Mouse (Mus musculus) granulocyte monocyte progenitor cell, adult 5-6 weeks (primary cell): ENCODE results near the gene Emx1. TPM values are rescaled to one million over a fixed set of nuclear protein-coding genes. Genes with fewer than 3 reads are reported as not detected.

Source experiments
- ATAC-seq: replicated peaks from 2 replicates; pipeline ENCODE4 v1.8.0; 2016; ENCODE audit warnings: mild to moderate bottlenecking, moderate TSS enrichment, inconsistent platforms; ENCODE audit not compliant: poor library complexity, severe bottlenecking
- total RNA-seq, 2 experiments: library from RNA; stranded (forward) in 1 of 2; stranded (reverse) in 1 of 2; fragments of 200-712, 200-1000 nt in 1 of 2; fragments of >200 nt in 1 of 2; fragmentation: Nextera tagmentation in 1 of 2; gene quantifications; 2 replicates each; pipeline ENCODE4 v1.2.3; 2014 to 2017

Gene Emx1
- total RNA-seq, 2 experiments from 2014 or later = not detected

DNA sequence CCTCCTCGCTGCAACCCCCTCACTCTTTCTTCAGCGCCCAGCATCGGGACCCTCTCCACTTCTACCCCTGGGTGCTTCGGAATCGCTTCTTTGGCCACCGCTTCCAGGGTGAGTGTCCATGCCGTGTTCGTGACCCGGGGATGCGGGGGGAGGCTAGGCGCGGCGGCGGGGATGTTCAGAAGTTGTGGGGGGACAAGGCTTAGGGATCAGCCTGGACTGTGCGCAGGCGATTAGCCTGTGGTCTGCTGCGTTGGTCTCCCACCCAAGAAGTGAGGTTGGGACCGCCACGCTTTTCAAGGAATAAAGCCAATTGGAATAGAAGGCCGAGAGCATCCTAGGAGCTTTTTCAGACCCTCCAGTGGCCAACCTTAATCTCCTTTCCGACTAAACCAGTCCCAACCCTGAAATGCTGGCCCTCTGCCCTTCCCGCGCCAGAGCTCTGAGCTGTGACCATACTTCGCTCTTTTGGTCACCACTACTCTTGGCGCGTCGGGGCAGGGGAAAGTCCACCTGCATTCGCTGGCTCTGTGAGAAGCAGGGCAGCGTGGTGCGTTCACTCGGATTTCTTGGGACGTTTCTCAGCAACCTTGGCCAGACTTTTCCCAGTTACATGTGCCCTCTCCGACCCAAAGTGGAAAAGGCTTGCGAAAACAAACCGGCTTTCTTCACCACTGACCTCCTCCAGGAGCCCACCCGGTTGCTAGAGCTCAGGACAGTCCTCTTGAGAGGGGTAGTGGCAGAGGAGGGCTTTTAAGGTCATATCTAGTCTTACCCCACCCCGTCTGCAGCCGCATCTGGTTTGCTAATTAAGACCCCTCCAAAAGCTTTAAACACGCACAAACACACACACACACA lies 1.2 kb downstream of the Emx1 start:
- ATAC-seq = no peak

DNA sequence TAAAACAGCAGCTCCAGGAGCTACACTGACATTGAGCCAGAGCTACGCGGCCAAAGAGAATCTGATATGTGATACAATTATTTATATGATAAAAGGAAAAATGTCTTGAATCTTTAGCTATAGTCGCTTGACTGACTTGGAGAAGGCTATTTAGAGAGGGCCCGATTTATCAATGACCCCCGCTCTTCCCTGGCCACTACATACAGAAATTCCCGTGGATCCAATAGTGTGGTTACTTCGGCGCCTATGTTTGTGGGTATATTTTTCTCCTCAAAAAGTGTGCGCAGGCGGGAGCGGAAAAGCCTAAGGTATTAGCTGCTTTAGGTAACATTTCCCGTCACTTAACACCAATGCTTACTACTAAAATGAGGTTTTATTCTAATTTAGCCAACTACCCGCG lies 2.1 kb downstream of the Emx1 start:
- ATAC-seq = no peak

DNA sequence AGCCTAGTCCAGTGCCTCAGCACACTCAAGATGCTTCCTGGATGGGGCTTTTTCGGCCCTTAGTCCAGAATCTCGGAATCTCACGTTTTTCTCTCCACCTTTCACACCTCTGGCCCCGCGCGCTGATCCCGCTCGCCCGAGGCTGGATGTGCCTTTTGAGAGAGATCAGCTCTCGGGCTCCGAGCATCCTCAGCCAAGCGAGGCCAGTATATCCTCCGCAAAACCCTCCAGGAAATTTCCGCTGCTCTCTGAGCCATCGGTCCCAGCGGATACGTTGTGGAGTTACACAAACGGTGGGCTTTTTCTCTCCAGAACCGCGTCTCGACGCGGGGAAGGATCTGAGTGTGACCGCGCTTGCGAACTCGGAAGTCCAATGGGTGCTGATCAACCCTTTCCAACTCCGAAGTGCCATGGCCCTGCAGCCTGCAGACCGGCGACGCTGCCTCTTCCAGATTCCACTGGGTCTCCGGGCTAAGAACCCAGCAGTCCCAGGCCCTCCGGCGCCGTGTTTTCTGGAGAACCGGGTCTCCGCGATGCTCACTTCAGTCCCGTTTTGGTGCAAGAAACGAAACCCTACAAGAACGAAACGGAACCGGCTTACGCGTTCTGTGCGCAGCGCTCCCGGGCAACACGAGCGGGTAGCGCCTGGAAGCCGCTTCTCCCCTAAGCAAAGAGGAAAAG lies 2.8 kb downstream of the Emx1 start:
- ATAC-seq = no peak; the same call in 1 of the 2 replicates

DNA sequence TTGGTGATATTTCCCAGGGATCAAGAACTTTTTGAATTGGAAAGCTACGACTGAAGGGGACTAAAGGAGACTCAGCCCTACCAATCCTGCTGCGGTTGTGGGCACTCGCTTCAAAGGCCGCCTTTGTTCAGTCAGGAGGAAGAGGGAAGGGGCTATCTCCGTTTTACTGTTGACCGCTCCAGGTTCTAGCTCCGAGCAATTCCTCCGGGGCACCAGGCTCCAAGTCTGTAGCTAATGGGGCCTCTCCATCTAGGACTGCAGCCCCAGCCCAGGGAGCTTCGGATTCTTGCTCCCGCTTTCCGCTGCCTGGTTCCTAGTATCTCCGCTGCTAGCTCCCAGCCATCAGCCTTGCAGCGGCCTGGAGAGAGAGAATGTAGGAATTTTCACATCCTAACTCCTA lies 3.4 kb downstream of the Emx1 start:
- ATAC-seq = no peak

DNA sequence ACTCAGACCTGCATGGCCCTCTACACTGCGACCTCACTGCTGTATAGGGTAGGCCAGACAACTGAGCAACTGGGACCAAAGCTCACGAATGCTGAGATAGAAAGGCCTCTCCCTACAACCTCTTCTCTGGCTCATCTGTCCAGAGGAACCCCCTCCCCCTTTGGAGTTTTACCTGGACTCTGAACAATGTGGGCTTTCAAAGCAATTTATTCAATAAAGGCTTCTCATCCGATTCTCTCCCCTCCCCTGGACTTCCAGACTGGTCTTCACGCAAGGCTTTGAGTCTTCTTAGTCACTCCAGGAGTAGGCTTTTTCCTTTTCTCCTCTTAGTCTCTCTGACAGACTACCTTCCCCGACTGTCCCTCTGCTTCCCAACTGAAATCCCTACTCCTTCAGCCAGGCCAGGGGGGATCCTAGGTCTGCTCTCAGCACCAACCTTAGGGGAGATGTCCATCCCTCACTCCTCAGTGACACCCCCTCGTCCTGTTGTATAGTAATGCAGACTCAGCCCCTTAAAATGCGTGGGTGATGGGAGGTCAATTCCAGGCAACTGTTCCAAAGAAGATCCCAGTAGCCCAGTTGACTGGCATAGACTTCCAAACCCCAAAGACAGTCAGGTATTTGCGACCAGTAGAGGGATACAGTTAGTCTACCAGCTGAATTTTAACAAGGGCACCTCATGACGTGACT lies 4.7 kb downstream of the Emx1 start:
- ATAC-seq = no peak

DNA sequence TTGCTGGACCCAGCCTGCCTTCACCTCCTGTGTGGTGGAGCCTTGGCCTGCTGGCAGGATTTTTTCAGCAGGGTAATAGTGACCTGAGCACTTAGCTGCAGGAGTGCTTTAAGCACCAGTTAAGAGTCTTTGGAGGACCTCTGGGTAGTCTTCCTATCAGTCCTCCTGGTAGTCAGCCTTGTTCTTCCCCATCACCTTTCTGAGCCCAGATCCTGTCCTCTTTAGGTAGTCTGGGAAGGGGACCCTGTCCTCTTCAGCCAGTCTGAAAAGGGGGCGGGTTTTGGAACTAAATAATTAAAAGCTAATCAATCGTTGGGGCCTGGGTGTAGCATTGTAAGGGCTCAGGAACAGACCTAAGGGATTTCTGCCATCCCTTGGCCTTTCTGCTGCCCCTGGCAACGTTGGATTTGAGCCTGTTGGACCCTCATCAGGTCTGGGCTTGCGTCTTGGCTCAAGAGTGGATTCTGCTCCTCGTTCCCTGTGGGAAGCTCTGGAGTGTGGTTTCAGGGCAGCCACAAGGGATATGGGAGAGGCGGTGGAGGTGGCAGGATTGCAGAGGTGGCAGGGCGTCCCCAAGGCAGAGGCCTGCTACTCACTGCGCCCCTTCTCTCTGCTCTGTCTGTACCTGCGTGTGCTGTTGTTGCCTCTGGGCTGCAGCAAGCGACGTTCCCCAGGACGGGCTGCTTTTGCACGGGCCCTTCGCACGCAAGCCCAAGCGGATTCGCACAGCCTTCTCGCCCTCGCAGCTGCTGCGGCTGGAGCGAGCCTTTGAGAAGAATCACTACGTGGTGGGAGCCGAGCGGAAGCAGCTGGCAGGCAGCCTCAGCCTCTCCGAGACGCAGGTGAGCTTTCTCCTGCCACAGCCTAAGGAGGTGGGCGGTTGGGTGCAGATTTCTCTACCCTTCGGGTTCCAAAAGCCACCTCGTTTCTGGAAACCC lies 6.4 kb downstream of the Emx1 start:
- no peak for ATAC-seq

DNA sequence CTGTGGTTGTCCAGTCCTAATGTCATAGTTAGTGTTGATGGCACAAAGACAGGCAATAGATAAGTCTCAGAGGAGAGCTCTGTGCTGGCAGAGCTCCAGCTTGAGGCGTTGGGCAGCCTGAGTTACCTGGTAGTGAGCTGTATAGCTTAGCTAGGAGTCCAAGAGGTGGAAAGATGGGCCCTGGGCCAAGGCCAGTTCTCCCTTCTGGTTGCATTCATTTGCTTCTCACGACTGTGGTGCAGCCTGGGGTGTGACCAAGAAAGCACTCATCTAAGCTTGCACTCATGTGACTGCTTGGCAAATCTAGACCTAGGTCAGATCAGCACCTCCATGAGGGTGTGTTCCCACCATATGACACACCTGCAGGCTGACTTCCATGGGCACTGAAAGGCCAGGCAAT lies 10.7 kb downstream of the Emx1 start:
- no peak for ATAC-seq

DNA sequence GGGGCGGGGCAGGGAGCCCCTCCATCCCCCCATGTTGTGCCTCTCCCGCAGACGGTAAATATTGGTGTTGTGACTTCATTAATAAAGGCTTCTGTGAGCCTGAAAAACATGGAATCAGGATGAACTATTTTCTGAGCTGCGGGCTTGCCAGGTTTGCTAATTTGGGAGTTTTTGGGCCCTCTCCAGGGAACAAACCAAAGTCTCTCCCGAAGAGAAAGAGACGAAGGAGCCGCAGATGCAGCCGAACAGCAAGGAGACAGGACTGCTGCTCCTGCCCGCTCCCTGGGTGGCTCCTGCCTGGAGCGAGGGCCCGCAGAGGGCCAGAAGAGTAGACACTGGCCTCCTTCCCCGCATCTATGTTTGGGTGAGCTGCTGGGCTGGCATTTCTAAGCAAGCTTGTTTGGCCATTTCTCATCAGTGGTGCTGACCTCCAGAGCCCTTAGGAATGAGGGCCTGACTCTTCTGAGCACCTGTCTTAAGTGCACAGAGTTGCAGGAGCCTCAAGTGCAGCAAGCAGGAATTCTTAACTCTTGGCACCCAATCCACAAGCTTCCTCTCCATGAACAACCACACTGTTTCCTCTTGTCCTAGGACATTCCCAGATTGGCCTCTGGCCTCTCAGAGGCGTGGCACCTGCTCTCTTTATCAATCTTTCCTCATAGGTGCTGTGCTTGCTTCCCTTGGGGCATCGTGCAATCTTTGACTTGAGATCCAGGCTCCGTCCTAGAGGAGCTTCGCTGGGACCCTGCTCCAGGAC lies 19.1 kb downstream of the Emx1 start:
- ATAC-seq = no peak

DNA sequence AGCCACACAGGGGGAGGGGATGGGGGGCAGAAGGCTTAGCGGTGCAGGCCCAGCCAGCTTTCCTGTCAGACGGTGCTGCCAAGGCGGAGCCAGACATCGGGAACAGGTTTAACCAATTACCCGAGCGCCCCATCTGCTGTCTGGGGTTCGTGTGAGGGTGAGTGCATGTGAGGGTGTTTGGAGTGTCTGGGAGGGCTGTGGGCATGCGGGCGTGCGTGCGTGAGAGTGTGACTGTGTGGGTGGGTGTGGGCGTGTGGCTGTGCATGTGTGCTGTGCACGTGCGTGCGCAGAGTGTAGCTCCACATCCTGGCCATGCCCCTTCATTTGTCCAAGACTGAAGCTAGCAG lies 19.7 kb downstream of the Emx1 start:
- ATAC-seq = no peak

DNA sequence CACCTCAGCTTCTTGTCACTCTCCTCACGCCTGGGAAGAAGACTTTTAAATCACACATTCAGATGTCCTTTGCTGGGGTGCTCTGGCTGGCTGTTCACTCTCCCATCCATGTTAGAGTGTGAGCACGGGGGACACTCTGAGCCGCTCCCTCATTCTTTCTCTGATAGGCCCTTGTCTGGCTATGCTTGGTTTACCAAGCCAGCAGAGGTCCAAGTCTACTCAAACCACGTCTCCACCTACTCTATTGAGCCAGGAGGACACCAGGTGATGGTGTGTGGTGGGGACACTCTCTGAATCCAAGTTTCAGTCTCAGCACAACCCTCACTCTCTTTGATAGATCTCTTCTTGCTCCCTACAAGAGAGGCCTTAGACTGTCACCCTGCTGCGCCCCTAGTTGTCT lies 20.1 kb downstream of the Emx1 start:
- no peak for ATAC-seq

DNA sequence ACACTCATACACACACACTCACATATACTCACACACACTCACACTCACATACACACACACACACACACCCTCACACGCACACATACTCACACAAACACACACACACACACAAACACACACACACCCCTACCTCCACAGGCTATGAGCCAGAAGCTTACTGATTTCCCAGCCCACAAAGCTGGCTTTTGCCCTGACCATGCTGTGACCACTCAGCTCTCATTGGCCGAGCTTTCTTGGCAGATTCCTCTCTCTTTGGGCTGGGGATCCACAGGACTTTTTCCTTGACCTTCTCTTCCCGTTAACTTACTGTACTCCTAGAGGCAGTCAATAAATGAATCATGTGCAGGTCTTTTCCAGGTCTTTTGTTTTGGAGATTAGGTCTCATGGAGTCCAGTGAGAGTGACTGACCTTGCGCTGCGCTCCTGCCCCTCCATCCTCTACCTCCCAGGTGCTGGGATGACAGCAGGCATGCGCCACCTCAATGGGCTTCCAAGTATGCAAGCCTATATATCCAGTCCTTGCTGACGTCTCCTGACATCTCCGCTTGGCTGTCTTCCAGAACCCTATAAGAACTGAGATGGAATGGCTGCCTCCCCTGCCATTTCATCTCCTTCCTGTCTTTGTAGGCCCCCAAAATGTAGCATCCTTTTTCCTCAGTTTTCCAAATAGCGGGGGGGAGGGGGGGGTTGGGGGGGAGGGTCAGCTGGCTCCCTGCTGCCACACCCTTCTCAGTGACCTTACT lies 22.2 kb downstream of the Emx1 start:
- no peak for ATAC-seq

DNA sequence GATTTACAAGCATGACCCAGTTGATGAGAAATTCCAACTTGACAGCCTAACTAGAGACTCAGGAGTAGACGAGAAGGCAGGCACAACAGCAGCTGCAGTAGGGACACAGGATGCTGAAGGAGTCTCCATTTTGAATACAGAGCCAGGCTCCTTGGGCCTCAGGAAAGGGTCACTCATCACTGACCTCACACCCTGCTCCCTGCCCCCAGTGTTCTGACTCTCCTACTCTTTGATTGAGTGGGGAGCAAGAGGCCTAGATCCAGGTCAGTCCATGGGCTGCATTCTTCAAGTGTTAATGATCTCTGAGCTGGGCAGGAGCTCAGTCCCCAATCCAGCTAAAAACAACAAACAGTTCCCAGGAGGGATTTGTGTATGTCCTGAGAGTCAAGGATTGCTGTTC lies 23.4 kb downstream of the Emx1 start:
- no peak for ATAC-seq

DNA sequence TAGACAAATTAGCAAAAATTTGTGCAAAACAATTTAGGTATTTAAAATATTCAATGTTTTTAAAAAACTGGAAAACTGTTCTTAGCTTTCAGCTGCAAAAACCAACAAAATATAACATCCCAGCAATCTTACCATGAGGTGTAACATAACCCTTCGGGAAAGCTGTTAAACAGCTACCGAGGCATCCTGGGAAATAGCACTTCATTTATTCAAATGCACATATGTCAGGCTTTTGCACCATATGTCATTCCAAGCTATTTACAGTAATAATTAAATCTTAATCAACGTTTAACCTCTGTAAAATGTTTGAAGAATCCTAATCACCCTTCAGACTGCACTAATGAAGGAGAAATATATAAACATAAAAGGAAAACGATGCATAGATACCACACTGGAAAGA lies 31.0 kb downstream of the Emx1 start:
- ATAC-seq = no peak

DNA sequence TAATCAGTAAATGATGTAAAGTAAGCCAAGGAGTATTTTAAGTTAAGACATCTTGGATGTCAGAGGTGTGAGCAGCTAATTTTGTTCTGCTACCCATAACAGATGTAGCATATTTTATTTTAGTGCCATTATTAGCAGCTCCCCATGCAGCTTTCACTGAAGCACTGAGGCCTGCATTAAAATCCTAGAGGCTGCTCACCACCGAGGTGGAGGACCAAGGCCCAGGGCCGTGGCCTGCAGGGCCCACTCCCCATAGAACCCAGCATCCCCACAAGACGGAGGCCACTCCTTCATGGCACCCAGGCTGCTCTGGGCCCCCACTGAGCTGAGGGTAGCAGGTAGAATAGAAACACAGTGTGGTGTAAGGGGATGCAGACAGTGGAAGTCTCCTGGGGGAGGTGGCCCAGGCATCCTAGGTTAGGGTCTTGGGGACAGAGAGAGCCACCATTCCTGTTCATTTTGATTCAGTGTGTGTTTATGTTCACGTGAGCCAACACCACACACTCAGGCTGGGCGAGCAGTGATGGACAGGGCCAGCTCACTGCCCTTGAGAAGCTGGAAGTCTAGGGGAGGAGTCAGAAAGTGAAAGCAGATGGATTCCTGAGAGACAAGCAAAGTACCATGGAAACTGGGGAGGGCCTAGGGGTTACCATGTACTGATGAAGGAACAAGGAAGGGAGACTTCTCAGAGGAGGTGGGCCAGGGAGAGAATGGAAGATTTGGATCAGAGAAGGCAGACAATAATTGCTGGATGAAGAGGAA lies 31.6 kb downstream of the Emx1 start:
- no peak for ATAC-seq

DNA sequence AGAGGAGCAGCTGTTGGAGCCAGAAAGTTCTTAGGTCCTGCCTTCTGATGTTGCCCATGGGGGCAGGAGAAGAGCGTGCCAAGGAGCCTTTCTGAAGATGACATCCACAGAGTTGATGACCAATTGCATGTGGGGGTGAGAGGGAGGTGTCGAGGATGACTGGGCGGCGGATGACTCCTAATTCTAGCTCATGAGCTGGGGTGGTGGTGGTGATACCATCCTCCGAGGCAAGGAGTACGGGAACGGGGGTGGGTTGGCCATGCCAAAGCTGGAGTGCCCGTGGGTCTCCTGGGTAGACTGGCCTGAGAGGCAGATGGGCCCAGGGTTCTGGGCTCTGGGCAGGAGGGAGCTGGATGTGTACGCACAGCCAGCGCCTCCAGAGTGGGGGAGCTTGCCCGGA lies 32.5 kb downstream of the Emx1 start:
- ATAC-seq = no peak

DNA sequence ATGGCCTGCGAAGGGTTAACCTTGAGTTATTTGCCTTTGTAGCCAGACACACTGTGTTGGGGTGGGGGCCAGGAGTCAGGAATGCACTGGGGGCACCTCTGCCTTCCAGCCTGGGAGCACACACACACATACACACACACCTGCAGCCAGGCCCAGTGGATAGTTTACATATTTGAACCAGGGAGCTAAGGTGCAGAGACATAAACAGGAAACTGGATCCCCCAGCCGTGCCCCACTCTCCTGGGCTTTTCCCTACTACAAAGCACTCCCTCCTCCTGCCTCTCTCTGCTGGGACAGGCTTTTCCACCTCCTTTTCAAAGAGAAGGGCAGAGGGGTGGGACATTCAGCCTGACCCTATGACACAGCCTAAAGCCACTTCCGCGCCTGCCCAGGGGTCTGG lies 33.7 kb downstream of the Emx1 start:
- no peak for ATAC-seq

DNA sequence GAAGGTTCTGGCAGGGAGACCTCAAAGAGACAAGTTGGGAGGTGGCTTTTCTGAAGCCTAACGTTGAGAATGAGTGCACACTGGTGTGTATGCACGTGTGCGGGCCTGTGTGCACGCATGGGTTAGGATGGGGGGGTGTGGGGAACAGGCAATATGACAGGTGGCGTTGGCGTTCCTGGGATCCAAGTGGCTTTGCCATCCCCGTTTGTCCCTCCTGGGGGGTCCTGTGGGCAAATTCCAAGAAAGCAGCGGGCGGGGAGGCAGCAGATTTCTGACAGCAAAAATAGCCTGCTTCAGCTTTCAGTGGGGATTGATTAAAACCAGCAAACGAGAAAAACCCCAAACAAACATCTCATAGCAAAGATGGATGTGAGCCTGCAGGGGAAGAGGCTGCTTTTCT lies 35.3 kb downstream of the Emx1 start:
- ATAC-seq = no peak

DNA sequence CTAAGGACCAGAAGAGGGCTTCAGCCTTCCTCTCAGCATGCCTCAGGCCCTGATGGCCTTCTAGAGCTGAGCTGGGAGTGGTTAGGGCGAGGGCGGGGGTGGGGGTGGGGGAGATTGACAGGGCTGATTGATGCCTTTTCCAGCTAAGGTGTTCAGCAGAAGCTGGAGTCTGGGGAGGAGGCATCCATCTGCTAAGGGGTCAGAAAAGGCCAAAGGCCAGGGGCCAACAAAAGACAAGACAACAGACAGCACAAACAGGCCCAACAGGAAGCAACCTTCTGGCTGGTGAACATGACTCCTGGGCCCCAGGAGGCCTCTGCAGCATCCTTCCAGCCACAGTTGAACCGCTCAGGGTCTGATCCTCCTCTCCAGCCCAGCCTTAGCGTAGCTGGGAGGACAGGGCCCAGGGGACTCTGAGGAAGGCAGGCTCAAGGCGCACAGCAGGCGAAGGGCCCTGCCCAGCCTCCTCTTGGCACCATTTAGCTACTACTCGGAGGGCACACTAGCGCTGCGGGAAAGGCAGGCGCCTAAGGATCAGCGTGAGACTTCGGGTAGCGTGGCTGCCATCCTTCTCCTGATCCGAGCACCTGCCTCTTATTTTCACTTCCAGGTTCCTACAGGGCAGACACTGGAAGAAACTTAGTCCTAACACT lies 36.4 kb downstream of the Emx1 start:
- ATAC-seq = no peak
